Mouse (Mus musculus) T-cell, adult 2 months (primary cell): ENCODE data around the gene Il20rb.

Experiments
- DNase-seq: peaks from one replicate; pipeline ENCODE4 v3.0.0; 2022; ENCODE audit warnings: low spot score

Il20rb gene

DNA sequence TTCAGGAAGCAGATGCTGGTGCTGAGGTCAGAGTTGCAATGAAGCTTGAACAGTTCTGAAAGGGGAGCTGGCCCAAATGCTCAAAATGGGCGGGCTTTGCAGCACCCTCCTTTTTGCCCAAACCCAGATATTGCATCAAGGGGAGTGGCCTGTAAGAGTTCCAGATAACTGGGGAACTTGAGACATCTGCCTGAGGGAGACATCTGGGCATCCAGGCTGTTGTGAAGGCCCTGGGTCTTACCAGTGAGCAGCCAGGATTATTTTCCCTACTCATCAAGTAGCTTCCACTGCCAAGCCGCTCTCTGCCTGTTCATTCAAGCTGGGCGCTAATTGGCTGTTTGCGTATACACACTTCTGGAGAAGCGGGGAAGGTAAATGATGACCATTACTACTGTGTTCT is at the start of gene Il20rb:
TSS of gene Il20rb (minus strand) at position 358 of the 400 bp plus-strand sequence.
- DNase-seq, result no peak

DNA sequence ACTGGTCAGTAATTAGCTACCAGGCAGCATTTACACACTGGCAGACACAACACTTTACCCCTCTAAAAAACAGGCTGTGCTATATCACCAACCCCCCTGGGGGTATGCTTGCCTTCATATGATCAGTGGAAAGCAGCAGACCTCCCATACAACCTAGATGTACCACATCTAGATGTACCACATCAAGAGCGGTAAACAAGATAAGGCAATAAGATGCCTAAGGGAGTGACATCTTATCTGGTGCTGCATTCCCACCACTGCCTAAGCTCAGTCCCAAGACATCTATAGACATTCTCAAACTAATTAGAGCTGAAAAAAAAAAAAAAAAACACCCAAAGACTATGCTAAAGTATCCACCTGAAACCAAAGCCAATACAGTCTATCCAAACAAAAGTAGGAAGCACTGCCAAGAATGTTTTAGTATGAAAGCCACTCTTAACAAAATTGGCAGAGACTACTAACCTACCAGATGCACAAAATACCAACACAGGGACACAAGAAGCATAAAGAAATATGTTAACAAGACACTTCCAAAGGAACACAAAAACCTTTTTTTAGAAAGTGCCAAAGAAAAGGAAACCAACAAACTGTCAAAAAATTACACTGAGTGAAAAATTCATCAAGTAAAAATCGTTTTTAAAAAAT is 49.2 kb upstream of the Il20rb start:
- no peak for DNase-seq

DNA sequence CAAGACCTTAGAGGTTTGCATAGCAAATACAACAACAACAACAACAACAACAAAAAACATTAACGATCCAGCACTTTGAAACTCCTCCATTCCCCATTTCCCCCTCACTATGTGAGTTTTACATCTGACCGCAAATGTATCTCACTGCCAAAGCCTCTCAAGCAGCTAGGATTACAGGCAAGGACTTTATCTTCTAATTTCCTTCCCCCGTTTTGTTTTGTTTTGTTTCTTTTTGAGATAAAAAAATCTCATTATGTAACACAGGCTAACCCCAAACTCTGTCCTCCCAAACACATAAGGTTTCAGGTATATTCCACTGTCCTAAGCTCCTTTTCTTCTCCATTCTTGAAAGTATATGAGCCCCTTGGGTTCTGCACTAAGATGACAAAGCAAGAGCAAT is 48.1 kb upstream of the Il20rb start:
- no peak for DNase-seq

DNA sequence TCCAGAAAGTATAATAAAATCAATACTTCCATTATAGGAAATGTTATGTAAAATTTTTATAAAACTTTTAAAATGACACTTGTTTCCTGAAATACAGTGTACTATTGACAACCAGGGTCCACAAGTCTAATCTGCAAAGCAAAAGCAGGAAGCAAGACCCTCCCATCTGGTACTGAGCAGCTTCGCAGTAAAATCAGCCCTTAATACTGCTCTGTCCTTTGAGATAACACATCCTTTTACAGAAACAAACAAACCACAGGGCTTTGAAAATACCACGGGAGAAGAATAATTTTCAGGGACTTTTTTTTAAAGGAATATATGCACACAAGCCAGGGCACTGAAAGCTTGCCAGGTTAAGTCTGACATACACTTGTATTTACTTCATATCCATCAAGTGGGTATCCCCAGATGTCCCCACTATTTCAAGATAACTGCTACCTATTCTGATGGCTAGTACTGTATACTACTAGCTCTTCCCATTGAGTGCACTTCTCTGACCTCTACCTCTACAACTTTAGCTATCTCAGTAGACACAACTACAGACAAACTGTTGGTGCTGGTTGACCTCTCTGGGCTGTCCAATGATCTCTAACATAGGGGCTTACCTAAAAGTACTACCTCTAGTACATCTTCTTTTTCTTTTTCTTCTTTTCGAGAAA is 46.4 kb upstream of the Il20rb start:
- DNase-seq, result no peak

DNA sequence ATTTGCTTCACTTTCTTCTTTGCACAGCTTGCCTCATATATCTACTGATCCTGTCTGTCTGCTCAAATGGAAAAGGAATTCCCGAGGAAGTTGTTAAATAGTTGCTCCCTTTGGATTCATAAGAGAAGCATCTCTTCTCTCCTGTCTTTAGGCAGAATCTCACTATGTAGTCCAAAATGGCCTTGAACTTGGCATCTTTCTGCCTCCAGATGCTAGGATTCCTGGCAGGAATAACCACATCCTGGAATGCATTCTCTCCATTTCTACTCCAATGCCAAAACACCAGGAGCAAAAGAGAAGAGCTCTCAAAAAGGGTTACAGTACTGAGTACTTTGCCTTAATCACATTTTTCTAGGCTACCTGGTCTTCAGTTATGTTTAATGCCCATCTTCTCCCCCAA is 44.7 kb upstream of the Il20rb start:
- no peak for DNase-seq

DNA sequence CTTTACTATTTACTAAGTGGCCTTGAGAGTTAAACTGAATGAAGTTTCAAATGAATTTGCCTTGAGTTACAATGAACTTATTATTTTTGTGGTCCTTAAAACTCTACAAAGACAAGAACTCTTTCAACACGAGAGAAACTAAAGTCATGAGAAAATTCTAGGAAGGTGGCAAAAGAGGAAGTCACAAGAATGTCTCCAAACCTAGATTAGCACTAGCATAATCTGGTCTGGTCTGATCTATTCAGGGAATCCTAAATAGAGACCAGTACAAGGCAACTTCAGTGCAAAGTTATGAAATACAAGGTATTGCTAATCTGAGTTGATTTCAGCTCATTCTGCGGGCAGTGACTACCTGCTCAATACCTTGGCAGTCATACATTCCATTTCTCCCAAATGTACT is 38.6 kb upstream of the Il20rb start:
- no peak for DNase-seq

DNA sequence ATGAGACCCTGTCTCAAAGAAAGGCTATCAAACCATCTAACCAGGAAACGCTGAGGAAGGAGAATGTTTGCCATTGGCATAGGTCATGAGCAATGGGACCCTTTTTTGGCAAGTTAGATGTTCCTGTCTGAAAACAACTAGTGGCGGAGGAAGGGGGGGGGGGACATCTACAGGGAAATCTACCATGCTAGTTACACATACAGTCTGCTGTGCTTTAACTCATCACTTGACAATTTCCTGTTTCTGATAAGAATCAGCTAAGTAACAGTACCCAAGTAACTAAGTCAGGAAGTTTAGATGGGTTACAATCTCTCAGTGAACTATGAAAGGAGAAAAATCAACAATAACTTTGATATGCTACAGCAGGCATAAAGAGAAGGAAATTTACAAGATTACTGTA is 35.4 kb upstream of the Il20rb start:
- DNase-seq, result peak; percentile 12

DNA sequence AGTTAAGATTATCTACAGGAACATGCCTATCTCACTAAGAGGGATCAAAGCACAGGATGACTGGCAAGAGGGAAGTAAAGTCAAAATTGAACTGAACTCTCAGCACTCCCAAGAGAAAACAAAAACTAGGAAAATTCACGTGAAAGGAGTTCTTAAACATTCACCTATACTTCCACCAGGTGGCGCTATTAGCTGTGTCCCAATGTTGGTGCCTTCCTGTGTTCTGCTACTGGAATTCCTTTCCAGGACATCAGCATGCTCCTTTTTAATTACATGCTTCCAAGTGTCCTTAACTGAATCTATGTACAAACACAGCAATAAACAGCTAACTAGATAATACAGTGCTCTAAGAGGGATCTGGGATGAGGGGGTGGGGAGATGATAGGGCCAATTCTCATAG is 34.0 kb upstream of the Il20rb start:
- peak; percentile 16 for DNase-seq

DNA sequence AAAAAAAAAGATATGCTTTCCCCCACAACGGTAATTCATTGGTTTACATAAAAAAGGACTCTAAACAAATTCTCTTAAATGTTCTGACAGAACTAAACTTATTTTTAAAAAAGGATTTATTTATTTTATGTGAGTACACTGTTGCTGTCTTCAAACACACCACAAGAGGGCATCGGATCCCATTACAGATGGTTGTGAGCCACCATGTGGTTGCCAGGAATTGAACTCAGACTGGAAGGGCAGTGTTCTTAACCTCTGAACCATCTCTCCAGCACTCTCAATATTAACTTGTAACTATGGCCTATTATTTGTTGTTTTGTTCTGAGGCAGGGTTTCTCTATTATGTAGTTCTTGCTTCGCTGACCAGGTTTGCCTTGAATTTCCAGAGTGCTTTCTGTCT is 33.4 kb upstream of the Il20rb start:
- no peak for DNase-seq

DNA sequence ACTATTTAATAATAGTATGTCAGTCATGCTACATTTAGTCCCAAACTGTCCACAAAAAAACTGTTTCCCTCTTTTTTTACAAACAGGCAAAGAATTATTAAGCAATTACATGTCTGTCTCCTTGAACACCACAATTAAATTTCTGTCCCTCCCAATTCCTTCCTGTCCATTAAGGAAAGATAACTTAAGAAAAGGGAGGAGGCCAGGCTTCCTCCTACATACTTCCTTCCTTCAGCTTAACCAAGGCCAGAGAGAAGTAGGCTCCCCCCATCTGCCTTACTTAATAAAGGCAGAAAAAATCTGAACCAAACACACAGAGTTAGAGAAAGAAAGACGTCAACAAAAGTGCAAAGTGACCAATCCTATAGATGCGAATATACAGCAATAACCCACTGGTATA is 21.0 kb upstream of the Il20rb start:
- DNase-seq, result no peak

DNA sequence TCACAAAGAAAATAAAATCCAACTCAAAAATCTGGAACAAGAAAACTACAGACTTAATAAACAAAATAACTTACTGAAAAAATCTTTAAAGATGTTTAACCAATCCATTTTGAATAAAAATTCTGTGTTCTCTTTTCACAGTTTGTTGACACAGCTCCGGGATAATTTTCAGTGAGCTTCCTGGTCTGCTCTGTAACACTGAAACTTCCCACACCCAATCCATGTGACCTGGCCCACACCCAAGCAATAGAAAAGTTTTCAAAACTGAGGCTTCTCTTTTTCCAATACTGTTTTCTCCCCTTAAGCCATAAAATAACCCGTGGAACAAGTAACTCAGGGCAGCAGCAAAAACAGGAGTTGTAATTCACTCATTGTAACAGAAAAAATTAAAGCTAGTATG is 20.1 kb upstream of the Il20rb start:
- no peak for DNase-seq

DNA sequence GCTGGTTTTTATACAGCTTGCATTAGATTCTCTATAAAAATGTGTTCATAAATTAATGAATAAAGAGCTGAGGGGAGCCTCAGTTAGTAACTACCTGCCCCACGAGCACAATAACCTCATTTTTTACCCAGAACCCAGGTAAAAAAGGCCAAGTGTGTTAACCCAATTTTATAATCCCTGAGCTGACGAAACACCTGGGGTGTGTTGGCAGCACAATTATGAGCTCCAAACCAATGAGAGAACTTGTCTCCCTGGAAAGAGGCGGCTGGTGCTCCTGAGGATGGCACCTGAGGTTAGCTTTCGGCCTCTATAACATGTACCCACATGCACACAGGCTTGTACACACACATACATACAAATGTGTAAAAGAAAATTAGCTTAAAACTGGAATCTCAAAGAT is 18.9 kb upstream of the Il20rb start:
- no peak for DNase-seq

DNA sequence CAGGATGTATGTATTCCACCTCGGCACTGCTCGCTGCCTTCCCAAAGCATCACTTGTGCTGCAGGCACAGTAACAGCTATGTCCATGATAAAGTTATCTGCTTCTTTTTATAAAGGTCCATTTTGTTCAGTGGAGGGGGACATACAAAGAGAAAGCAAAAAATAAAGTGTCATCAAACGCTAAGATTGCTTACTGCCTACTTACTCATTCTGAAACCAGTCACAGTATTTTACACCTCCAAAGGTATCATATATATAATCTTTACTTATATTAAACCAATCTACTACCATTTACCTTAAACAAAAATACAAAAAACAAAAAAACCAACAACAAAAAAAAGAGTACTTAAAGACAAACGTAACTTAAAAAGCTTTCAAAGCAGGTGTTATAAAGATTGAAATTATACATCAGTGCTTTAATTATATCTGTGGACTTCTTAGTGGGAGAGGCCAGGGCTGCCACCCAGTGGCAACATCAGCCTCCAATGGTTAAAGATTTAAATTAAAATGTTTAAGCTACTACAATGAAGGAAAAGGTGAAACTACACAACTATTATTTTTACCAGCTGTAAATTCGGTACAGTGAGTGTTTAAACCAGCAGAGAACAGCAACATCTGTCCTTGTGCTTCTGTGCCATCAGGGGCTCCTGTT is 7.1 kb upstream of the Il20rb start:
- peak; percentile 21 for DNase-seq

DNA sequence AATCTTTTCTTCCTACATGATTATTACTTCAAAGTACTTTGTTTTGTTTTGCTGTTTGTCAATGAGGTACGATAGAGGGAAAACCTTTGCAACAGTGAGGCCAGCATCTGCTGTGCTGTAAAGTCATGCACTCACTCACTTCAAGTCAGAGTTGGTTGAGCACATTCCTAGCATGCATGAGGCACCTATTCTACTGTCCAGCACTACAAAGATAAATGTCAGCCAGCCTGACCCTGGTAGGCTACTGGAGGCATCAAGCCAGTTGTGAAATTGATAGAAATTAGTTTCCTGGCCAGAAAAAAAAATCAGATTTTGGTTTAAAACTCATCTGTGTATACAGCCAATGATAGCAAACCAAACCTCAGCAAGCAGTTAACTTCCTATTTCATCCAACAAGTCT is 4.8 kb upstream of the Il20rb start:
- no peak for DNase-seq

DNA sequence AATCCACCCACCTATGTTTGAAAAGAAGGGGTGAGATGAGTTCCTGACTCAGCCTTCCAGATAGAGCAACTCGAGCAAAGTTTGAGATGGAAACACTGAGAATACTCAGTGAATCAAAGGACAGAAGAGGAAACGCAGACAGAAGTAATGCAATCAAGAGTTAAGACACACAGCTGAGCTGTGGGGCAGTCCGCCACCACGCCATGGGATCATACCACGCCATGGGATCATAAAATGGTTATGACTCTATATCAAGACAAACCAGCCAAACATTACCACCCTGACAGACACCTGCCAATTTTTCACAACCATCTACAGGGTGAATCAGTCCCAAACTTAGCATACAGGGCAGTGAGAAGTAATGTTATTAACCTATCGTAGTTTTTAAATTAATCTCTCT is 2.4 kb upstream of the Il20rb start:
- DNase-seq, result no peak

DNA sequence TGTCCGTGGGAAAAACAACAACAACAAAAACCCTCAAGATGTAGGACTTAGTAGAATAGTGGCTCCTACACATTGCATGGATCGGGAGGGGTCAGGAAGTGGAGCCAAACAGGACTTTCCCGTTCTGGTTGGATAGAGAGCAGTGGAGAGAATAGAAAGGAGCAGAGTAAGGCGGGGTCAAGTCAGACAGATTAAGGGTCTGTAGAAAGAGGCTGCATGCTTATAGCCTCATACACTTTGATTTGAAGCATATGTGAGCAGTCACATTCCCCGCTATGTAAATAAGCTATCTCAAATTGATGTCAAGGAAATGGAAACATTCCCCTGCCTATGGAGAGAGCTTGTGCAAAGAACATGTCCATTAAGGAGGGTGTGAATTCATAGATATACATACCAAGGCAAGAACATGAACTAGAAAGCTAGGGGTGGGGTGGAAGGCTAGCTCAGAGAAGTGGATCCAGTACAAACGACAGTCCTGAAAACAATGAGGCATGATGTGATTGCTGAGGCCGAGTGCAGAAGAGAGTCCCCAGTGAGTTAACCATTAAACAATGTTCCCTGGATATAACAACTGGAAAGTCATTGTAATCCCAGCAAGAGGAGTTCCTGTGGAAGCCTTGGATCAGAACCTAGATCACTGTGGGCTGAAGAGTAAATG is 1.6 kb upstream of the Il20rb start:
- no peak for DNase-seq

DNA sequence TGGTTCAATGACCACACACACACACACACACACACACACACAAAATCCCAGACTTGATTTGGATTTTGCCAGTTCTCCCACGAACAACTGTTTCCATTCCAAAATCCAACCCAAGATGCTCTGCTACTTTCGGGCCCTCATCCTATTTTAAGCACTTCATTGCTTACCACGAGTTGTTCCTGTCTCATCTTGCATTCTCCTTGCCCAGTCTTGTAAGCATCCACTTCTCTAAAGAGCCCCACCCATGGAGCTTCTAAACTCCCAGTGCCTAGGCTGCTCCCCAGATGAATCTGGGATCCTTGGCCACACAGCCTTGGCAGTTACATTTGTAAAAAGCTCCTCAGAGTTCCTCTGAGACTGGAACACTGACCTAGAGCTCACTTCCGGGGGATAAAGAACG is 3.3 kb downstream of the Il20rb start:
- no peak for DNase-seq

DNA sequence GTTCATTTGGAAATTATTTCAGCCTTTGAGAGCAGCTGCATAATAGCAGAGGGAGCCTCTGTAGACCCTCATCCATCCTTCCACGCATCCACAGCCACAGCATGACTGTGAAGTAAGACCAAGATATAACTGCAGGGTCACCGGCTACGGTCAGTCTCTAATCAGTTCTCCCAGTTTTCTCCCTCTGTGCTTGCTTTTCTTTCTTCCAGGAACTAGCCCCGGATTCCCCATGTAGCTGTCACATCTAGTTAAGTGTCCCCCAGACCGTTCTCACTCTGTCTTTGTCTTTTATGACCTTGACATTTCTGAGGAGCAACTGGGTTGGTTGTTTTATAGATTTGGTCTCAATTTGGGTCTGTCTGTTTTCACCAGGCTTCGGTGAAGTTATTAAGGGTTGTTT is 5.0 kb downstream of the Il20rb start:
- DNase-seq, result no peak

DNA sequence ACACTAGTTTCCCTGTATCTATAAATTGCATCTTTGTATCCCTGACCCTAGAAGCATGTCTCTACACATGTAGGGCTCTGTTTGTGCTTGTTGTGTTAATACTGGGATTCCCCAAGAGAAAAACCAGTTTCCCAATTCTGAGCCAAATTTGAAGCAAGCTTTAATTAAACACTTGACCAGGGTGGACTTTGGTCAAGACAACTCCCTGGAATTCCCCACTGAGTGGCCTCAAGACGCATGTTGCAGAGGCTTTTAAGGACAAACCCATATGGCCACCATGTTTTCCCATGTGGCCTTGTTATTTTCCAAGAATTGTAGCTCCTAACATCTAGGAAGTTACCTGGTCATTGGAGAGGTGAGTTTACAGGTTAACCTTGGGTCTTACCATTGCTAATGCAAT is 12.5 kb downstream of the Il20rb start:
- no peak for DNase-seq

DNA sequence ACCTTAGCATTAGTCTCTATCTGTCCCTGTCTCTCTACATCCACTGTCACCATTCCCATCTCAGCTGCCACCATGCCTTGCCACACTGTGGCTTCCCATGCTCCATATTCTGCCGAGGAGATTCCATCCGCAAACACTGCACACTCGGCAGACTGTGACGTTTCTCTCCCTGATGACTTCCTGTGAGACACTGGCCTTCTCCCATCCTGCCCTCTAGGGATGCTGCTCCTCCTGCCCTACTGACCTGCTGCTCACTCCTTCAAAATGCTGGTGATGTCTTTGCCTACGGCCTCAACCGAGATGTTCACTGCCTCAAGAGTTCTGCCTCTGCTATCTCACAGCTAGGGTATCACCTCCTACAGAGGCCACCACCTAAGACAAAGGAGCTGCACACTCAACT is 13.2 kb downstream of the Il20rb start:
- DNase-seq, result no peak

DNA sequence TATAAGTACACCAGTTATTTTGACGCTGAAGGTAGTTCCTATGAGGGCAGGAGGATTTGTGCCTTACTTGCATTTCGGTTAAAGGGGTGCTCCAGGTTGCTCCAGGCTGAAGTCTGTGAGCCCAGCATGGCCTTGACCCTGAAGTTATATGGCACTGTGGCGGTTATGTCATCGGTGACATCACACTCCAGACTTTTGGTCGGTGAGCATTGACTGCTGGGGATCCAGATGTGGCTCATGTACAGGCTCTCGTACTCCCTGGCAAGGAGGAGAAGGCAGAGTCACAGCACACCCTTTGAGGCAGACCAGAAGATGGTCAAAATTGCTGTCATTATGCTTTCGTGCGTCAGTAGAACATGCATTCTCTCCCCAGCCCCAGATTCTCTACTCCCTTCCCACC is 13.7 kb downstream of the Il20rb start:
- DNase-seq, result no peak

DNA sequence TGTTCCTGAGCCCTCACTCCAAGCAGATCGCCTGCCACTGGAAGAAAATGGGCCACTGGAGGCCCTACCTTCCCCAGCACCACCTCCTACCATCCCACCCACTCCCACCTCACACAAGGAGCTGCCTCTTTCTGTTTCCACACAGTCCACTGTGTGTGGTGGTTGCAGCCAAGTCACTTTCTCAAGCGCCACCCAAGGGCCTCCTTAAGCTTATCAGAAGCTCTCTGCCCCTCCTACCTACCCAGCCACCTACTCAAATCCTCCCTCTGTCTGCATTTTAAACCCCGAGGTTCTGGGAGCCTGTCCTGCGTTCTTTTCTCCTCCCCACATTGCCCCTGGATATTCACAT is 15.0 kb downstream of the Il20rb start:
- DNase-seq, result no peak

DNA sequence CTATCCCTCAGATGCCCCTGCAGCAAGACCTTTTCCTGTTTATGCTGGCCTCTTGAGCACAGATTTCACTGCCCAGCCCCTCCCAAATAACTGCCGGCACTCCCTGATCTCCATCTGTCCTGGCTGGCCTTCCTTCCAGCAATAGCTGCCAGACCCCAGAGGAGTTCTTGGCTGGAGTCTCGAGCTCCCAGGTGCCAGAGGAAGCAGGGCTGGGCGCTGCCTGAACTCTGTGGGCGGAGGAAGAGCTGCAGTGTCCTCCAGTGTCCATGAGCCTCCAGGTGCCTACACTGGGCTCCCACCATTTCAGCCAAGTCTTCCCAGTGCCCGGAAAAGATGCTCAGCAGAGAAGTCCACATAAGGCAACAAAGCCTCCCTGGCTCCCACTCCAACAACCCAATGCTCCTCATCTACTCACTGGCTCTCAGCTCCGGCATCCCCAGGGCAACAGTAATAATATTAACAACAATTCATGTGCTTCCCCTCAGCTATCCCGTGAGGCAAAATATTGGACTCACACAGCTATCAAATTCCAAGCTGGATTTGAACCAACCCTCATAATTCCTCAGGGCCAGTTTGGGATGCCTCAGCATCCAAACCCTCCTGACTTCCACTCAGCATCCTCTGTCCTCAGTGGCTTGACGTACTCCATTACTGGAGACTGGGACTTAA is 15.5 kb downstream of the Il20rb start:
- no peak for DNase-seq
